Mouse (Mus musculus) embryonic fibroblast, embryonic 13.5 days (primary cell): ENCODE data around the gene Flt1.

ENCODE experiments used
- CTCF ChIP-seq: IDR thresholded peaks from 2 replicates; pipeline ENCODE4 v1.5.1; 2011; ENCODE audit warnings: mild to moderate bottlenecking, control low read depth, low read length, moderate library complexity, borderline replicate concordance; ENCODE audit not compliant: insufficient read depth
- POLR2A ChIP-seq: IDR thresholded peaks from 2 replicates; pipeline ENCODE4 v1.6.1; 2011; ENCODE audit warnings: low read depth, mild to moderate bottlenecking, control low read depth, low read length, moderate library complexity

GRCm38 (mm10) chr5:147542291-147542690 lies 183.5 kb downstream of the Flt1 start:
- TF ChIP-seq CTCF = no peak
- no peak for TF ChIP-seq POLR2A
